Mouse (Mus musculus) G1E (cell line): ENCODE measurements around the gene Gm28042.

ENCODE experiments used
- CTCF ChIP-seq: IDR thresholded peaks from 2 replicates; pipeline ENCODE4 v1.5.1; 2012; ENCODE audit warnings: low read depth, low read length, inconsistent platforms, mixed read lengths
- GATA1 ChIP-seq: IDR thresholded peaks from 2 replicates; pipeline ENCODE4 v1.6.1; 2012; ENCODE audit warnings: borderline replicate concordance, low read length, inconsistent platforms, mixed read lengths
- GATA2 ChIP-seq: IDR thresholded peaks from 2 replicates; pipeline ENCODE4 v1.6.1; 2012; ENCODE audit warnings: low read depth, low read length, inconsistent platforms, borderline replicate concordance
- POLR2AphosphoS5 ChIP-seq: IDR thresholded peaks from 2 replicates; pipeline ENCODE4 v1.6.1; 2012; ENCODE audit warnings: low read depth, low read length, inconsistent platforms; ENCODE audit not compliant: insufficient replicate concordance

DNA sequence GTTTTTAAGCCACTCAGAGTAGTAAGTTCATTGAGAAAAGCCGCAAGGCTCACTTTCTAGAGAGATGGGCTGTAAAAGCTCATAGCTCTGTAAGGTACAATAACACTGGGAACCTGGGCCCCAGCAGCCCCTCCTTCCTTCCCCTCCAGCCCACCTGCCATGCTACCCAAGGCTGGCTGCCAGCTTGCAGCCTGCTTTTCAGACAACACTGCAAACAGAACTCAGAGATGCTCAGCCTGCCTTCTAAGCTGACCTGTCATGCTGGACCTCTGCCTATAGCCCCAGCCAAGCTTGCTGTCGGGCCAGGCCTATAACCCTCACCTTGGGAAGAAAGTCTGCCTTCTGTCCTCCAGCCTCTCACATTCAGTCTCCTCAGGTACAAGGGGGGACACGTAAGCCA lies 17.4 kb downstream of the Gm28042 start:
- no peak for TF ChIP-seq CTCF
- TF ChIP-seq GATA1, result no peak
- no peak for TF ChIP-seq GATA2
- no peak for TF ChIP-seq POLR2AphosphoS5
